Mouse (Mus musculus) MEL (cell line): ENCODE measurements at regions not wholly inside any gene's neighbourhood (a gene's known extent, or its start where the extent isn't known, plus 50 kb on each side); places are given as distances from the start of the nearest gene placed in this dataset.

ENCODE experiments used
- DNase-seq: peaks from one replicate; pipeline ENCODE4 v3.0.0; 2011; ENCODE audit warnings: low read depth, low spot score
- H3K27ac ChIP-seq: 2 replicates; pipeline ENCODE4 v1.5.1; 2012; ENCODE audit warnings: low read depth, mild to moderate bottlenecking, control low read depth, low read length, moderate library complexity; ENCODE audit not compliant: control insufficient read depth
- H3K27me3 ChIP-seq, 2 experiments: fragments of 150-350 bp in 1 of 2; sonication (generic) in 1 of 2; 2 replicates each; pipeline ENCODE4 v1.6.1; 2012; ENCODE audit warnings: low read length in 2 of 2, mild to moderate bottlenecking in 2 of 2, improper control_type of control experiment in 1 of 2, moderate library complexity in 1 of 2; ENCODE audit not compliant: insufficient read depth in 2 of 2, control insufficient read depth in 1 of 2
- H3K36me3 ChIP-seq, 2 experiments: 2 replicates each; pipeline ENCODE4 v1.6.1; 2012 to 2014; ENCODE audit warnings: low read length in 2 of 2, improper control_type of control experiment in 1 of 2, inconsistent platforms in 1 of 2, mild to moderate bottlenecking in 1 of 2; ENCODE audit not compliant: insufficient read depth in 2 of 2, control insufficient read depth in 1 of 2
- H3K4me1 ChIP-seq, 2 experiments: fragments of 150-350 bp in 1 of 2; sonication (generic) in 1 of 2; 2 replicates each; pipeline ENCODE4 v1.6.1; 2012; ENCODE audit warnings: low read length in 2 of 2, improper control_type of control experiment in 1 of 2, mild to moderate bottlenecking in 1 of 2; ENCODE audit not compliant: insufficient read depth in 2 of 2, control insufficient read depth in 1 of 2
- H3K4me3 ChIP-seq, 2 experiments: fragments of 150-350 bp in 1 of 2; sonication (generic) in 1 of 2; 2 replicates each; pipeline ENCODE4 v1.5.1; 2012; ENCODE audit warnings: low read depth in 2 of 2, low read length in 2 of 2, mild to moderate bottlenecking in 2 of 2, moderate library complexity in 2 of 2, control low read depth in 1 of 2, improper control_type of control experiment in 1 of 2; ENCODE audit not compliant: control insufficient read depth in 1 of 2, insufficient read depth in 1 of 2
- H3K79me2 ChIP-seq: 2 replicates; pipeline ENCODE4 v1.6.1; 2012; ENCODE audit warnings: mild to moderate bottlenecking, low read length, moderate library complexity; ENCODE audit not compliant: control insufficient read depth, poor library complexity, insufficient read depth
- H3K9ac ChIP-seq: 2 replicates; pipeline ENCODE4 v1.6.1; 2012; ENCODE audit warnings: low read depth, mild to moderate bottlenecking, control low read depth, low read length, moderate library complexity; ENCODE audit not compliant: control insufficient read depth, poor library complexity, severe bottlenecking
- H3K9me3 ChIP-seq: fragments of 150-350 bp; sonication (generic); replicated peaks from 2 replicates; pipeline ENCODE4 v1.6.1; 2012; ENCODE audit warnings: mild to moderate bottlenecking, low read length, improper control_type of control experiment, moderate library complexity; ENCODE audit not compliant: insufficient read depth
- CHD1 ChIP-seq: IDR thresholded peaks from 2 replicates; pipeline ENCODE4 v1.6.1; 2012; ENCODE audit warnings: low read depth, mild to moderate bottlenecking, inconsistent platforms, low read length, improper control_type of control experiment
- CHD2 ChIP-seq: IDR thresholded peaks from 2 replicates; pipeline ENCODE4 v1.6.1; 2011; ENCODE audit warnings: low read length, improper control_type of control experiment
- ELF1 ChIP-seq: IDR thresholded peaks from 2 replicates; pipeline ENCODE4 v1.6.1; 2014; ENCODE audit warnings: low read depth, mild to moderate bottlenecking, inconsistent platforms, low read length, improper control_type of control experiment, moderate library complexity
- EP300 ChIP-seq, 2 experiments: IDR thresholded peaks; 2 replicates each; pipeline ENCODE4 v1.6.1; 2011; ENCODE audit warnings: improper control_type of control experiment in 2 of 2, low read length in 2 of 2, low read depth in 1 of 2, mild to moderate bottlenecking in 1 of 2
- ETS1 ChIP-seq: IDR thresholded peaks from 2 replicates; pipeline ENCODE4 v1.6.1; 2012; ENCODE audit warnings: low read depth, mild to moderate bottlenecking, inconsistent platforms, low read length, improper control_type of control experiment, moderate library complexity
- JUND ChIP-seq: IDR thresholded peaks from 2 replicates; pipeline ENCODE4 v1.6.1; 2011; ENCODE audit warnings: low read depth, mild to moderate bottlenecking, improper control_type of control experiment, low read length
- KAT2A ChIP-seq: conservative IDR thresholded peaks from 2 replicates; pipeline ENCODE4 v1.6.1; 2012; ENCODE audit warnings: low read depth, low read length, improper control_type of control experiment, inconsistent platforms
- MAX ChIP-seq: IDR thresholded peaks from 2 replicates; pipeline ENCODE4 v1.6.1; 2011; ENCODE audit warnings: low read length, improper control_type of control experiment
- MAZ ChIP-seq: IDR thresholded peaks from 2 replicates; pipeline ENCODE4 v1.6.1; 2012; ENCODE audit warnings: low read depth, mild to moderate bottlenecking, inconsistent platforms, low read length, improper control_type of control experiment
- MXI1 ChIP-seq: IDR thresholded peaks from 2 replicates; pipeline ENCODE4 v1.6.1; 2011; ENCODE audit warnings: mild to moderate bottlenecking, low read depth, low read length, improper control_type of control experiment
- MYC ChIP-seq: IDR thresholded peaks from 2 replicates; pipeline ENCODE4 v1.6.1; 2011; ENCODE audit warnings: low read depth, mild to moderate bottlenecking, low read length, improper control_type of control experiment, moderate library complexity
- NELFE ChIP-seq: IDR thresholded peaks from 2 replicates; pipeline ENCODE4 v1.6.1; 2011; ENCODE audit warnings: low read depth, low read length, improper control_type of control experiment
- POLR2AphosphoS2 ChIP-seq: IDR thresholded peaks from 2 replicates; pipeline ENCODE4 v1.6.1; 2011; ENCODE audit warnings: low read length, improper control_type of control experiment
- RAD21 ChIP-seq: IDR thresholded peaks from 2 replicates; pipeline ENCODE4 v1.6.1; 2011; ENCODE audit warnings: mild to moderate bottlenecking, low read depth, low read length, improper control_type of control experiment
- SIN3A ChIP-seq: IDR thresholded peaks from 2 replicates; pipeline ENCODE4 v1.6.1; 2012; ENCODE audit warnings: low read length, improper control_type of control experiment, inconsistent platforms
- SMC3 ChIP-seq: IDR thresholded peaks from 2 replicates; pipeline ENCODE4 v1.6.1; 2011; ENCODE audit warnings: low read depth, low read length, improper control_type of control experiment
- TBP ChIP-seq: IDR thresholded peaks from 2 replicates; pipeline ENCODE4 v1.8.0; 2011; ENCODE audit warnings: low read depth, low read length, improper control_type of control experiment
- UBTF ChIP-seq: IDR thresholded peaks from 2 replicates; pipeline ENCODE4 v1.6.1; 2012; ENCODE audit warnings: low read depth, mild to moderate bottlenecking, inconsistent platforms, low read length, improper control_type of control experiment, moderate library complexity, borderline replicate concordance; ENCODE audit not compliant: insufficient read depth
- USF2 ChIP-seq, 2 experiments: IDR thresholded peaks; 2 replicates each; pipeline ENCODE4 v1.6.1; 2011 to 2012; ENCODE audit warnings: improper control_type of control experiment in 2 of 2, low read length in 2 of 2, borderline replicate concordance in 1 of 2, inconsistent platforms in 1 of 2, low read depth in 1 of 2, mild to moderate bottlenecking in 1 of 2; ENCODE audit not compliant: insufficient read depth in 1 of 2
- ZMIZ1 ChIP-seq: IDR thresholded peaks from 2 replicates; pipeline ENCODE4 v1.6.1; 2012; ENCODE audit warnings: low read depth, mild to moderate bottlenecking, inconsistent platforms, low read length, improper control_type of control experiment, moderate library complexity

DNA sequence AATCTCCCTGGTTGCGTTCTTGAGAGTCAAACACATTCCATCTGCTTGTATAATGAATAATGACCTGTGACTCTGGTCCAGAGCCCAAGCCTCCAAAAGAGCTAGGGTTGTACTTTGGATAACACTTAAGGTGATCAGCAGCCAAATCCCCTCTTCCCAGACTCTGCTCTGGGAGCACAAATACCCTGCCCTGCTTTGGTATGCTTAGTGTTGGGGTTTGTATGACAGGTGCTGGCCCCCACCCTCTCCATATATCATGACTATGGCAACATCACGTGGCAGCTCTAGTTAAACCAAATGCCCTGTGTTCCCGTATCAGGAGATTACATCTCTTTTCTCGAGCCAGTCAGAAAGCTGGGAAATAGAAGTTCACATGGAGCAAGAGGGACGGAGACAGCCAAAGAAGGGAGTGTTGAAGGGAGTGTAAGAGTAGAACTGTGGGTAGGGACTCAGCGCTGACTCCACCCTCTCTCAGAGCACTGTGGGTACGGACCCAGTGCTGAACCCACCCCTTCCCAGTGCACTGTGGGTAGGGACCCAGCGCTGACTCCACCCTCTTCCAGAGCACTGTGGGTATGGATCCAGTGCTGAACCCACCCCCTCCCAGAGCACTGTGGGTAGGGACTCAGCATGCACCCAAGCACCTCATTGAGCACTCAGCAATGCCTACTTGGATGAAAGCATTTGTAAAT, 387.4 kb upstream of the Kazn start:
- no peaks in the 10 kb centered on the region for H3K79me2 ChIP-seq
- no peaks in the 10 kb centered on the region for H3K4me1 ChIP-seq
- H3K36me3 ChIP-seq = no peaks in the 10 kb centered on the region
- no peak for TF ChIP-seq MAX
- no peak overlapping the region for H3K27ac ChIP-seq
- H3K9me3 ChIP-seq = no peaks in the 10 kb centered on the region
- no peak for DNase-seq
- H3K9ac ChIP-seq = no peak overlapping the region
- H3K27me3 ChIP-seq = no peaks in the 10 kb centered on the region
- no peak overlapping the region for H3K4me3 ChIP-seq

DNA sequence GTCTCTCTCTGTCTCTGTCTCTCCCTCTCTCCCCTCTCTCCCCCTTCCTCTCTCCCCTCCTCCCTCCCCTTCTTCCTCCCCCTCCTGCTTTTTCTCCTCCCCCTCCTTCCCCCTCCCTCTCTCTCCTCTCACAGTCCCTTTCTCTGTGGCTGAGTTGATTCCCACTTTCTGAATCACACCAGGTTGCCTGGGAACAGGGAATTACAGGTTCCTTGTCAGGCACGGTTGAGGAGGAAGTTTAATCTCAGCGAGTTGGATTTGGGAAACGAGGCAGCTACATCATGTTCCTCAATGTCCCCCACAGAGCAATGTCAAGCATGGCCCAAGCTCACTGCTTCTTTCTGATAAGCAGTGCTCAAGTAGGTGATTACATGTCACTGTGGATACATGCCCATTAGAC, 386.3 kb upstream of the Kazn start:
- H3K79me2 ChIP-seq = no peaks in the 10 kb centered on the region
- TF ChIP-seq ZMIZ1 (no peak), SIN3A (no peak), MXI1 (no peak), POLR2AphosphoS2 (no peak), CHD2 (no peak), ELF1 (no peak), CHD1 (no peak), MAZ (no peak), KAT2A (no peak), NELFE (no peak), MAX (no peak), EP300 (IDR thresholded peaks at IDR 0.05; ENCODE audit: low read depth in 1 of 2, low read length in 2 of 2) (no peak), MYC (no peak), ETS1 (no peak), TBP (no peak), RAD21 (no peak), JUND (no peak), SMC3 (no peak), USF2 (IDR thresholded peaks at IDR 0.05; ENCODE audit: borderline replicate concordance in 1 of 2, insufficient read depth in 1 of 2, low read depth in 1 of 2, low read length in 2 of 2) (no peak), UBTF (no peak)
- H3K9ac ChIP-seq = no peak overlapping the region
- H3K4me3 ChIP-seq = no peak overlapping the region
- H3K27ac ChIP-seq = no peak overlapping the region
- no peaks in the 10 kb centered on the region for H3K4me1 ChIP-seq
- no peaks in the 10 kb centered on the region for H3K27me3 ChIP-seq
- DNase-seq = no peak
- no peaks in the 10 kb centered on the region for H3K36me3 ChIP-seq
- H3K9me3 ChIP-seq = no peaks in the 10 kb centered on the region
